Mouse (Mus musculus) embryonic facial prominence, embryonic 12.5 days (tissue): ENCODE results near the gene Kras. TPM values are rescaled to one million over a fixed set of nuclear protein-coding genes. Genes with fewer than 3 reads are reported as not detected.

ENCODE experiments used
- ATAC-seq: fragments of 200-750 bp; cut with Nextera tagmentation; 2 replicates; pipeline ENCODE4 v1.8.0; 2017; ENCODE audit not compliant: insufficient number of reproducible peaks, insufficient read depth, low FRiP score, low TSS enrichment
- H3K27ac ChIP-seq: fragments of 300-500 bp; sonication (generic); 2 replicates; pipeline ENCODE4 v1.5.1; 2016; ENCODE audit warnings: mild to moderate bottlenecking
- H3K27me3 ChIP-seq: fragments of 300-500 bp; sonication (generic); 2 replicates; pipeline ENCODE4 v1.6.1; 2016; ENCODE audit warnings: mild to moderate bottlenecking, moderate library complexity
- H3K36me3 ChIP-seq: fragments of 300-500 bp; sonication (generic); 2 replicates; pipeline ENCODE4 v1.6.1; 2016; ENCODE audit warnings: mild to moderate bottlenecking
- H3K4me1 ChIP-seq: fragments of 300-500 bp; sonication (generic); 2 replicates; pipeline ENCODE4 v1.6.1; 2016
- H3K4me2 ChIP-seq: fragments of 300-500 bp; sonication (generic); replicated peaks from 2 replicates; pipeline ENCODE4 v1.6.1; 2016; ENCODE audit warnings: mild to moderate bottlenecking, moderate library complexity
- H3K4me3 ChIP-seq: fragments of 300-500 bp; sonication (generic); 2 replicates; pipeline ENCODE4 v1.5.1; 2016; ENCODE audit warnings: mild to moderate bottlenecking
- H3K9ac ChIP-seq: fragments of 300-500 bp; sonication (generic); 2 replicates; pipeline ENCODE4 v1.6.1; 2016; ENCODE audit warnings: mild to moderate bottlenecking, moderate library complexity
- H3K9me3 ChIP-seq: fragments of 300-500 bp; sonication (generic); 2 replicates; pipeline ENCODE4 v1.6.1; 2016; ENCODE audit warnings: mild to moderate bottlenecking, moderate library complexity
- WGBS: fragments of 180-500 bp; shearing (Covaris S2); methylation state at CpG from one replicate; pipeline ENCODE4 v1.1.7; 2016; 5-methylcytosine and 5-hydroxymethylcytosine counted together
- polyA plus RNA-seq: library from polyadenylated mRNA; unstranded; fragments of >200 nt; fragmentation: Nextera tagmentation; extraction: Ambion mirVana; gene quantifications from 2 replicates; pipeline ENCODE4 v1.2.1, GENCODE M21; 2016

Gene Kras
- polyA plus RNA-seq, 1 experiment from 2014 or later, result 81.4 TPM

DNA sequence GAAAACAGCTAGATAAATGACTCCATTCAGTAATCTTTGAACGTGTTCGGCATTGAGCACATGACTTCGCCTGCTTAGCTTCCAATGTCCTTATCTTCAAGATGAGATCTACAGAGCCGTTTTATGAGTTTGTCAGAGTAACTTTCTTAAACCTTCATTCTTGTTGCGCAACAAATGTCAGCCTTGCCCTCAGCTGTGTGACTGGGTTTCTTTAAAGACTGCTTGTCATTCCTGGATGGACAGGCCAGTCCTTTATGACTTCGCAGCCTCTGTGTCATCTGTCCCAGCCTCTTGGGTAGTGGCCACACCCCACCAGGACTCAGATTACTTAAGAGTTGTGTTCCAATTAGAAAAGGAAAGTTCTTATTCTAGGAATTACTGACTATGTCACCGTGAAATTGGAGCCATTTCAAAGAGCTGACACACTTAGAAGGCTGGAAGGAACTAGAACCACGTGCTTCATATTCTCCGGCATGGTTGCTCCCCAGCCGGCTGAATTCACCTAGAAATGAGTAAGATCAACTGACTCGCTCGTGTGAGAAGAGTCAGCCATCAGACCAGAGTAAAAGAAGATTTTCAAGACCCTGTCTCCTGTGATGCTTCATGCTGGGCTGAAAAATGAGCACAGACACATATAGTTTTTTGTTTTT is 24.1 kb upstream of the Kras start:
- 62% methylated on average over 12 of the region's 12 CpGs for WGBS
- no peak overlapping the region for H3K27ac ChIP-seq
- no peak for ATAC-seq
- H3K9ac ChIP-seq, result no peak overlapping the region
- H3K4me2 ChIP-seq, result no peak overlapping the region
- peaks cover 10% of the 10 kb centered on the region for H3K4me1 ChIP-seq
- no peaks in the 10 kb centered on the region for H3K9me3 ChIP-seq
- 0 out of 2 replicates have a peak, but pooled peaks cover 4% of the 10 kb centered on the region for H3K27me3 ChIP-seq
- no peak overlapping the region for H3K4me3 ChIP-seq
- H3K36me3 ChIP-seq, result no peaks in the 10 kb centered on the region

DNA sequence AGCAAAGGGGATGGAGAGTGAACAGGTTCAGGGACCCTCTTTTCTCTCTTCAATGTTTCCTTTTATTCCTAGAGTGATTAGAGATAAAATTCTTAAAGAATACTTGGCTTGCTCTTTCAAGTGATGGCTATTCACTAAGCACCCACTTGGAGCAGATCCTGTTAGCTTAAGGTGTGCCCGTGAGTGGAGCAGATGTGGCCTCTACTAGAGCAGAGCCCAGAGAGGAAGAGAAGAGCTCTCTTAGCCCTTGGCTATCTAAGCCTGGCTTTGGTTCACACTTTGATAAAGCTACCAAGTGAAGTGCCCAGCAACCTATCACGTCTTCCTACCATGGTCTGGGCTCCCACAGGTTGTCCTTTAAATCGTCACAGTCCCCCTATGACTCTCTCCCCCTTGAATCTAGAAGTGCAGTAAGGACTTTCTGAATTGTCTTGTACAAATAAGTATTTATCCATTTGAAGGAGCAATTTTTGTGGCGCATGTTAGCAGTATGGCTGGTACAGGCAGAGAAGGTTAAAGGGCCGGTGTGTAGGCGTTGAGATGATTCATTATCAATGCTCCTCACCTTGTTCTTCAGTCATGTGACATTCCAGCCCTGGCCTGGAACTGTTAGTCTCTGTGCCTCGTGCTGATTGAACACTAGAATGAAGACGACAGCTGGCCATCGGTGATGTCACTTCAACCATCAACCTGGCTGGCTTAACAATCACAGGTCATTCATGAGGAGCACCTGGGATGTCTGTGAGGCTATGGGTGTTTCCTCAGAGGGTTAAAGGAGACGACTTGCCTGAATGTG is 22.3 kb upstream of the Kras start:
- Histone ChIP-seq H3K9ac (no peak overlapping the region), H3K27ac (no peak overlapping the region), H3K4me2 (no peak overlapping the region), H3K36me3 (no peaks in the 10 kb centered on the region), H3K27me3 (0 out of 2 replicates have a peak, but pooled peaks cover 4% of the 10 kb centered on the region), H3K4me1 (peaks cover 10% of the 10 kb centered on the region), H3K9me3 (no peaks in the 10 kb centered on the region), H3K4me3 (no peak overlapping the region)
- no peak for ATAC-seq
- WGBS, result 85% methylated on average over 10 of the region's 10 CpGs

DNA sequence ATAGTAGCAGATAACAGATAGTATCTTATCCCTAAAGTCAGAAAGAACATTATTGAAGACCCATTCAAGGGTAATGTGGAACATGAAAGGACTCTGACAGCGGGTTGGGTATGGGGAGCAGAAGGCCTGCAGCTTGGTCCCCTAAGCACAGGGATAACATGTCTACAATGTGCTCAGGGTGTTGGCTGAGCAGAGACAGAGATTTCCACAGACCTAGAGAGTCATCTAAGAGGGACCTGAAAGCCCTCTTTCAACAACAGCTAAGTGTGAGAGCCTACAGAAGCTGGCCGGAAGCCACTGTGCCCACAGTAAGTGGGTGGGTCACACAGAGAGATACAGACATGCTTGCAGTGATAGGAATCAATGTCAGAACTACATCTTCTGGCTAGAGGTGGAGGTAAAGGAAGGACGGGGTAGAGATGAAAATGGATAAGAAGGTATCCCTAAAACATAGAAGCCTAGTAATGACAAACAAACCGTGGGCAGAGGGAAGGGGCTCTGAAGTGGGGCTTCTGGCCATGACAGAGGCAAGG is 19.3 kb upstream of the Kras start:
- no peak for ATAC-seq
- Histone ChIP-seq H3K9me3 (no peaks in the 10 kb centered on the region), H3K4me3 (no peak overlapping the region), H3K9ac (no peak overlapping the region), H3K27me3 (no peaks in the 10 kb centered on the region), H3K27ac (no peak overlapping the region), H3K4me2 (no peak overlapping the region), H3K36me3 (no peaks in the 10 kb centered on the region), H3K4me1 (no peaks in the 10 kb centered on the region)
- WGBS, result 89% methylated on average over 4 of the region's 4 CpGs

DNA sequence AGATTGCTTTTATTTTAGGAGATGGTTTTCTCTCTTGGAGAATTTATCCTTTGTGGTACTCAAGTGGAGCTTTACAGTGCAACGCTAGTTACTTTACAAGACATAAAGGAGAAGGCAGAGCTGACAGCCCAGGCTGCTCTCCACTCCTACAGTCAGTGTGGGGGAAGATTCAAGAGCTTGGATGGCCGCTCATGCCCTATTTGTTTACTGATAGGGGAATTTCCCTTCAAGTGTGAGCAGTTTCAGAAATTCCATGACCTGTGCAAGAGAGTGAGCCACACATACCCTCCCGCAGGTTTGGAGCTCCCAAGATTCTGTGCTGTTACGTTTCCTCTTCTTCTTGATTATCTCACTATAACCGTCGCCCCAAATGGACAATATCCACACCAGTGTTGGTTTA is 17.7 kb upstream of the Kras start:
- Histone ChIP-seq H3K27ac (no peak overlapping the region), H3K4me3 (no peak overlapping the region), H3K9ac (no peak overlapping the region), H3K36me3 (no peaks in the 10 kb centered on the region), H3K4me1 (no peaks in the 10 kb centered on the region), H3K27me3 (no peaks in the 10 kb centered on the region), H3K4me2 (no peak overlapping the region), H3K9me3 (no peaks in the 10 kb centered on the region)
- 84% methylated on average over 6 of the region's 6 CpGs for WGBS
- ATAC-seq, result no peak

DNA sequence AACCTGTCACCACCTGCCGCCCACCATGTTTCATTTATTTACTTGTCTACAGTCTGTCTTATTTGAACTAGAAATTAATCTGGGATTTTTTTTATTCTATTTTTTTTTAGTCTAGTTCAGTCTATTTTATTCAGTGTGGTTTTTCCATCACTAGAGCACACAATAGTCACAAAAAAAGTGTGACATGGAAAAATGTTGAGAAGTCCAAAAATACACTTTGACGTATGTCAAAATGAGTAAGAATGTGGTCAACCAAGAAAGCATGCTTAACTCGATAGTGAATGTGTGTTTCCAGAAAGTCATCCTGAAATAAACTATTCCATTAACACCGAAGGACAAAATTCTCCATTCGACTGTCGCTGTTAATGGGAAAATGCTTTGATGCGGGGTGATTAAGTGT is 12.3 kb upstream of the Kras start:
- H3K9me3 ChIP-seq, result no peaks in the 10 kb centered on the region

DNA sequence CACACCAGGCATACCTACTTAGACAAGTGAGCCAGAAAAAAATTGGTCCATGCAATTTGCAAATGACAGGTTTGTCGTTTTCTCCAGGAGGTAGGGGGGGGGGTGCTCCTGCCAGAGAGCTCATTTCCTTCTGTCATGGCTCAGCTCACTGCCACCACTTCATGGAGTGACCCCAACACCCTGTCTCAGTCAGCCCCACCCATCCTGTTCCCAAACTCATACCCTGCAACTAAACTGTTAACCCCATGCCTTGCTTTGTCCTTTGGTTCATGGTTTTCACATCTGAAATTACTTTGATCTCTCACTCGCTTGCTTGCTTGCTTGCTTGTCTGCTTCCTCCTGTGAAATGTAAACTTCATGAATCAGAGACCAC is 6.6 kb upstream of the Kras start:
- H3K36me3 ChIP-seq, result no peaks in the 10 kb centered on the region
- no peak overlapping the region for H3K9ac ChIP-seq
- no peak overlapping the region for H3K4me3 ChIP-seq
- H3K4me2 ChIP-seq, result no peak overlapping the region
- H3K4me1 ChIP-seq, result peaks cover 6% of the 10 kb centered on the region; the same call in 1 of the 2 replicates
- no peak for ATAC-seq
- no peak overlapping the region for H3K27ac ChIP-seq
- 31% methylated on average over 2 of the region's 2 CpGs for WGBS
- no peaks in the 10 kb centered on the region for H3K27me3 ChIP-seq
- no peaks in the 10 kb centered on the region for H3K9me3 ChIP-seq

More for the DNA sequence above, 12.3 kb upstream of the Kras start:
- H3K27ac ChIP-seq, result no peak overlapping the region
- no peaks in the 10 kb centered on the region for H3K4me1 ChIP-seq
- H3K27me3 ChIP-seq, result no peaks in the 10 kb centered on the region
- no peak overlapping the region for H3K4me2 ChIP-seq
- WGBS, result 84% methylated on average over 7 of the region's 7 CpGs
- H3K4me3 ChIP-seq, result no peak overlapping the region
- ATAC-seq, result no peak
- H3K9ac ChIP-seq, result no peak overlapping the region
- H3K36me3 ChIP-seq, result no peaks in the 10 kb centered on the region

DNA sequence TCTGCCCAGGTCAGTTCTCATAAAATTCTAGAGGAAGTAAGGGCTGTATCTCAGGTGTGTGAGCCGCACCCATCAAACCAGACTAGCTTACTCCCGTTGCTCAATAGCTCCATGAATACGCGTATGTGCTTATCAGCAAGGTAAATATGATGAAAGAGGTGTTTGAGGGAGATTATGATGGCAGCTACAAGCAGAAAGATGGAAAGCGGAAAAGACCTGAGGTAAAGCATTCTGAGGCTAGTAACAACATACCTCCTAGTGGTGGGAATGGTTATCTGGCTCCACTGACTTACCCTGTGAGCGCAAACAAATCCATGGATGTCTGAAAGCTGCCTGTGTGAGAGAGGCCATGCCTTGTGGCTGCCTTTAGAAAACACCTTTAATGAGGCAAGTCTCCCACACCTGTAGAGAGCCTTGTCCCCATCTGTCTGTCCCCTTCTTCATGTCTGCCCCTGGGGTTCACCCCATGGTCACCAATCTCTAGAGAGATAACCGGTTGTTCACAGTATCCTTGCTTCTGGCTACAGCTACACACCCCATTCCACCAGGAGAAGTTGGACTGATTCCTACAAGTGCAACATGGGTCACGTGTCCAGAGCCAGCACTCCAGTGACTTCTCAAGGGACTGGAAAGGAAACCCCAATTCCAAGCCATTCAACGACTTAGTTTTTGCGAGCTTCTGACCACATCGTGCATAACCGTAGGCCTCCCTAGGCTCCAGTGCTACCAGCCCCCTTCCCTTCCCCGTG is 6.1 kb upstream of the Kras start:
- no peaks in the 10 kb centered on the region for H3K27me3 ChIP-seq

DNA sequence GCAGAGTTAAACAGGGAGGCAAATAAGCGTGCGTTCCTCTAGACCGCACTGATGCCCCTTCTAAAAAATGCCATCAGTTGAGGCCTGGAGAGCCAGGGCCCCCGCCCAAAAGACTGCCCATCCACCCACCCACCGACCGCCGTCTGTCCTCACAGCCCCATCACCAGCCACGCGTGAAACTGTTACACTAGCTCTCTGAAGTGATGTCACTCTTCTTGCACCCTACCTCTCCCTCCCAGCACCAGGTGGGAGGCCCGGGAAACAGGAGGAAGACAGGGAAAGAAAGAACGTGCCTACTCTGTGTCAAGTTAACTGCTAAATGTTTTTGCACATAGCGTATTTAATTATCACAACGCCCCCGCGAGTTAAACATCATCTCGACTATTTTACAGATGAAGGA is 781 bp upstream of the Kras start:
- peak overlapping the region; percentile 90; the same call in 1 of the 2 replicates for H3K27ac ChIP-seq
- peak overlapping the region; percentile 97 for H3K9ac ChIP-seq
- no peaks in the 10 kb centered on the region for H3K9me3 ChIP-seq
- peak overlapping the region; percentile 95 for H3K4me3 ChIP-seq
- no peak for ATAC-seq
- H3K36me3 ChIP-seq, result no peaks in the 10 kb centered on the region
- H3K27me3 ChIP-seq, result no peaks in the 10 kb centered on the region
- H3K4me2 ChIP-seq, result peak overlapping the region; percentile 84
- 12% methylated on average over 16 of the region's 16 CpGs for WGBS
- peaks cover 19% of the 10 kb centered on the region for H3K4me1 ChIP-seq

More for the DNA sequence above, 6.1 kb upstream of the Kras start:
- Histone ChIP-seq H3K4me1 (peaks cover 6% of the 10 kb centered on the region; the same call in 1 of the 2 replicates), H3K9me3 (no peaks in the 10 kb centered on the region), H3K36me3 (no peaks in the 10 kb centered on the region), H3K4me2 (no peak overlapping the region), H3K27ac (no peak overlapping the region), H3K9ac (no peak overlapping the region), H3K4me3 (no peak overlapping the region)
- WGBS, result 69% methylated on average over 13 of the region's 13 CpGs
- ATAC-seq, result no peak

DNA sequence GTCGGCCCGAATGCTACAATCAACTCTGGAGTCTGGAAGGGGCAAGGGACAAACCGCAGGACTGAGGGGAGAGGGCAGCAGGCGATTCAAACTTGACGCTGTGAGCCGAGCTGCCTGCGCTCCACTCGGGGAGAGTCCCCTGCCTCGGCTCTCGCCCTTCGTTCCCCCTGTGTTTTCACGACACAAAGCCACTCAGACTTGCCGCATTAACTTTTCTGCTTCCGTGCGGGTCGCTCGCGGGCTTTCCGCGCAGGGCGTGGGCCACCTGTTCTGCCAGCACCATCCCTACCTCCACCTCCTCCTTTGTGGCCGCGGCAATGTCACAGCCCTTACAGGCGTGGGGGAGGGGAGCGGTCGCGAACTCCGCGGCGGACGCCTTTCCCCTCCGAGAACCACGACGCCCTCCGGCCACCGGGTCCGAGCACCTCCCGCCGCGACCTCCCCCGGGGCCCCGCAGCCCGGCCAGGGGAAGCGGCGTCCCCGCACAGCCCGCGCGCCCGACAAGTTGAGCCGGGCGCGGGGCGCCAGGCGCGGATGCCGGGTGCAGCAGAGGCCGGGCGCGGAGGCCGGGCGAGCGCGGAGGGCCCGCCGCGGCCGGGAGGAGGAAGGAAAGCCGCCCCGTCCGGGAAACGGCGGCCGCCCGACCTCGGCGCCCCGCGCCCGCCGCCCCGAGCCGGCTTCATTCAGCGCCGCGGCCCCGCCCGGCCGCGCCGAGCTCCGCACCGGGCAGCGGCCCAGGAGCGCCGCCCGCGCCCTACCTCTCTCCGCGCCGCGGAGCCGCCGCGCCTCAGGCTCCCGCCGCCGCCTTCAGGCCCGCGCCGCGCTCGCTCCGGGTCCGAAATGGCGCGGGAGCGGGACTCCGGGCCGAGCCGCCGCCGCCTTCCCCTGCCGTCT is 501 bp downstream of the Kras start:
- peak overlapping the region; percentile 90 for H3K27ac ChIP-seq
- no peaks in the 10 kb centered on the region for H3K27me3 ChIP-seq
- H3K4me2 ChIP-seq, result peak overlapping the region; percentile 84
- peak overlapping the region; percentile 97 for H3K9ac ChIP-seq
- under 1% methylated on average over 83 of the region's 124 CpGs for WGBS
- H3K4me1 ChIP-seq, result peaks cover 19% of the 10 kb centered on the region
- peaks cover 7% of the 10 kb centered on the region for H3K36me3 ChIP-seq
- H3K9me3 ChIP-seq, result no peaks in the 10 kb centered on the region
- peak overlapping the region; percentile 95 for H3K4me3 ChIP-seq
- peak; percentile 54 for ATAC-seq

DNA sequence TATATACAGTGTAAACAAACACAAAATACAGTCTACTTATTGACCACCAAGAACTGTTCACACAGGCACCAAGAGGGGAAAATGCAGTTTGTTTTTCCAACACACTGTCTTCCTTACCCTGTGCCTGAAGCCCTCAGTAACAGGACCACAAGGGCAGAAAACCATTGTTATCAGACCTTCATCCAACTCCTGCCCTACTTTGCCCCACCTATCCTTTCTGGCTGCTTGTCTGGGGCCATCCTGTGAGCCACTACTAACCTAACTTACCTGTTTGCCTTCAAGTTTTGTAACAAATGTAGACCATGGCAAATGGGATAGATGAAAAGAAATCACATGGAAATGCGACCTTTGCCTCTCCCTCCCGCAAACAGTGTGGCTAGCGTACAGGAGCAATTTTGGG is 2.2 kb downstream of the Kras start:
- no peaks in the 10 kb centered on the region for H3K27me3 ChIP-seq
- H3K9me3 ChIP-seq, result no peaks in the 10 kb centered on the region
- peak overlapping the region; percentile 84; the same call in 1 of the 2 replicates for H3K4me2 ChIP-seq
- H3K9ac ChIP-seq, result no peak overlapping the region
- H3K27ac ChIP-seq, result no peak overlapping the region
- H3K36me3 ChIP-seq, result peaks cover 13% of the 10 kb centered on the region
- peaks cover 19% of the 10 kb centered on the region for H3K4me1 ChIP-seq
- 64% methylated on average over 3 of the region's 3 CpGs for WGBS
- no peak overlapping the region for H3K4me3 ChIP-seq
- no peak for ATAC-seq

DNA sequence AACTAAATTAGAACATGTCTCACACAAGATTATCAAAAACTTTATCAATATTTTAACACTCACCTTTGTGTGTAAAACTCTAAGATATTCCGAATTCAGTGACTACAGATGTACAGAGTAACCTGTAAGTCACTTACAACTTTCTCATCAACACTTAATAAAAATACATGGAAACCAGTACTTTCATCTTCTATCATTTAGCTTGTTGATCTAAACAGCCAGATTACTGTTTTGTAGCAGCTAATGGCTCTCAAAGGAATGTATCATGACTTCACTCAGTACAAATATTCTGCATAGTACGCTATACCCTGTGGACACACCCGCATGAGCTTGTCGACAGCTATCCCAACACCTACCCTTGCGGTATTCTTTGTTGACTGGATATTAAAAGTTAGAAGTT is 3.2 kb downstream of the Kras start:
- ATAC-seq, result no peak

More for the DNA sequence above, 3.2 kb downstream of the Kras start:
- Histone ChIP-seq H3K4me1 (peaks cover 19% of the 10 kb centered on the region), H3K4me3 (no peak overlapping the region), H3K27ac (no peak overlapping the region), H3K4me2 (no peak overlapping the region), H3K9ac (no peak overlapping the region), H3K36me3 (peaks cover 13% of the 10 kb centered on the region), H3K9me3 (no peaks in the 10 kb centered on the region), H3K27me3 (no peaks in the 10 kb centered on the region)
- 91% methylated on average over 5 of the region's 5 CpGs for WGBS
